Mouse (Mus musculus) lung, postnatal 0 days (tissue): ENCODE measurements around the gene Adam19.

Source experiments
- CTCF ChIP-seq: IDR thresholded peaks from 2 replicates; pipeline ENCODE4 v1.5.1; 2016; ENCODE audit warnings: antibody characterized with exemption, mild to moderate bottlenecking
- EP300 ChIP-seq: IDR thresholded peaks from 2 replicates; pipeline ENCODE4 v1.6.1; 2016; ENCODE audit warnings: antibody characterized with exemption, mild to moderate bottlenecking, control low read depth

- TF ChIP-seq CTCF (no peak), EP300 (no peak)
Observed at GRCm38 (mm10) chr11:46073061-46073849, 17.5 kb downstream of the Adam19 start.
